Mouse (Mus musculus) embryo, embryonic 9.5 days (tissue): Measurements from ENCODE around the gene Olfr96.

Source experiments
- DNase-seq: peaks from one replicate; pipeline ENCODE4 v3.0.0-alpha.2; 2017; ENCODE audit errors: extremely low spot score

Gene Olfr96

GRCm38 (mm10) chr17:37270702-37271092, 50.8 kb downstream of the Olfr96 start:
- DNase-seq: no peak

- DNase-seq: no peak
These were observed 55.8 kb downstream of the Olfr96 start for GRCm38 (mm10) chr17:37275626-37276248.
